1 mouse cellular context compared by ENCODE assay signal in genomic region chr3:127923183-127923582, GRCm38 (mm10).
TF ChIP-seq lines count a peak whose summit lies in the region.

No protein-coding gene starts in this region.

TF ChIP-seq in MEL, 35 proteins besides CTCF, POLR2A, EP300 and RAD21 (continued from another document):
- TF ChIP-seq E2F4 (IDR thresholded peaks at IDR 0.05; ENCODE audit: borderline replicate concordance, low read depth, low read length) (no peak), MEF2A (IDR thresholded peaks at IDR 0.05; ENCODE audit: extremely low read depth, insufficient replicate concordance, low read depth, low read length, poor library complexity, severe bottlenecking) (no peak), GATA1 (IDR thresholded peaks at IDR 0.05; ENCODE audit: low read depth, low read length) (peak; percentile 75), JUND (IDR thresholded peaks at IDR 0.05; ENCODE audit: low read depth, low read length) (peak; percentile 35; the same call in 1 of the 2 replicates)
TF ChIP-seq in MEL: peak in this region for 5.
